Mouse (Mus musculus) v-Abl transformed pro-B cells (cell line): ENCODE measurements around the gene Cdk19.

Experiments used
- in situ Hi-C, 2 experiments: fragments of 400-800 bp; cut with MboI; formaldehyde crosslinking; loops; one replicate each; pipeline ENCODE4 v1.15.1; 2025; ENCODE audit not compliant: unreplicated experiment in 2 of 2

Gene Cdk19

GRCm38 (mm10) chr10:40467912-40468254 lies 128.5 kb downstream of the Cdk19 start:
- in situ Hi-C loops: no loop called here

DNA sequence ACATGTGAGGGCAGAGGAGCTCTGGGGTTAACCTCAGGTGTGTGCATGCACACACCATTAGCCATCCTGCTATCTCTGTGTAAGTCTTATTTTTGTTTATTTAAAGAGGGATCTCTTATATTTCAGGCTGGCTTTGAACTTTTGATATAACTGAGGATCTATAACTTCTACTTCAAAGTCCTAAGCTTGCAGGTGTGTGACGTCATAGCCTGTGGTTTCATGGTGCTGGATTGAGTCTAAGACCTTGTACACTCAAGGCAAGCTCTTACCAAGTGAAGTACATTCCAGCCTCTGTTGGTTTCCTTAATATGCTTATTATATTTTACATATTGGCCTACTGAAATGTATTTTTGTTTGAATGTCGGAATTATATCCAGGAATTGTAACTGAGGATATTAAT lies 129.8 kb downstream of the Cdk19 start:
- in situ Hi-C loops: no loop called here

DNA sequence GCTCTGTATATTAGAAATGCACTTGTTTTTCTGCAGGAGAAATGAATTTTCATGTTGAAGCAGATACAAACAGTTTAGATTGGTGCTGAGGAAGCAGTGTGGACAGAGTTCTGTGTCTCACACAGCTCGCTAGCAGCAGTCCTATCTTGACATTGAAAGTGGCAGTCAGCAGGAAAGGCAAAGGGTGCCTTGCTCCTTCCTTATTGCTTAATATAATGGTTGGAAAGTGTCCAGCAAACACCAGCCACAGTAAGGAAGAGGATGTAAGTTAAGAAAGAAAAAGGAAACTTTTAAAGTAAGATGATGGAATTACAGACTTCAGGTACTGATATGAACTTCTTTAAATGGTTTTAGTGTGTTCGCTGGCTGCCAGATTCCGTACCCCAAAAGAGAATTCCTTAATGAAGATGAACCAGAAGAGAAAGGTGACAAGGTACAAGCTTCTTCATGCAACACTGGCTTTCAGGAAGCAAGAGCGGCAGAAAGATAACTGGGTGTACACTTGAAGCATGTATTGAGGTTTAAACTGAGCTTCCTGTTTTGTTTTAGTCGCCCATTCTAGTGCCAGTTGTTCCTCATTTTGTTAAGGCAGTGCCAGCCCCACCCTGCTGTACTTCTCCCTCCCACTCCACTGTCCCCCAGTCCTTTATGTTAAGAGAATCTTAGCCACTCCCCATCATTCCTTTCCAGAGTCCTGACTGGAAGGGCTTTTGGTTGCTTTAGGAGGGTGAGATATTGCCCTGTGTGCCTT lies 137.3 kb downstream of the Cdk19 start:
- in situ Hi-C loops: loop anchor here in 1 of 2 experiments (5.0 kb wide), 1 partner anchor 41 kb away; no protein-coding TSS in a partner anchor

GRCm38 (mm10) chr10:40477426-40478075 lies 138.2 kb downstream of the Cdk19 start:
- in situ Hi-C loops: loop anchor here in 1 of 2 experiments (5.0 kb wide), 1 partner anchor 40 kb away; no protein-coding TSS in a partner anchor

GRCm38 (mm10) chr10:40478626-40479025 lies 139.3 kb downstream of the Cdk19 start:
- in situ Hi-C loops: loop anchor here in 1 of 2 experiments (5.0 kb wide), 1 partner anchor 39 kb away; no protein-coding TSS in a partner anchor

- in situ Hi-C loops: loop anchor here in 1 of 2 experiments (5.0 kb wide), 1 partner anchor 38 kb away; no protein-coding TSS in a partner anchor
Observed at GRCm38 (mm10) chr10:40479216-40479615, 139.9 kb downstream of the Cdk19 start.

DNA sequence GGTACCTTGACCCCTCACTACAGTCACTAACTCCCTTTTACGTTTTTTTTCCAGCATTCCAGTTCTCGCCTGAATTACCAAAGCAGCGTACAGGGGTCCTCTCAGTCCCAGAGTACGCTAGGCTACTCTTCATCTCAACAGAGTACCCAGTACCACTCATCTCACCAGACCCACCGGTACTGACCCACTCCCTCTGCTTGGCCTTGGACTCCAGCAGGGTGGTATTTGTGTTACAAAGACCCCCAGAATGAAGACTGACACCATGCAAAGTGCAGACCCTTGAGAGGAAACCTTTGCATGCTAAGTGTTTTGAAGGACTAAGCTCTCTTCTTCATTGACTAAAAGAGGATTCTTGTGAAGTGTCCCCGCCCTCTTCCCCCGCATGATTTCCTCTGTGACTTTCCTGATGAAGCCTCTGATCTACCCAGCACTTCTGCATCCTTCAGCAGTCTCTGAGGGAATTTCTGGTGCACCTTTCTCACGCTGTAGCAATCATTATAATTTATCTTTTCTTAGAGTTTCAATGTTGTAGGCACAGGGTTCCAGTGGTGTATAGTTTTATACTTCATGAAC lies 140.3 kb downstream of the Cdk19 start:
- in situ Hi-C loops: loop anchor here in 1 of 2 experiments (5.0 kb wide), 1 partner anchor 38 kb away; no protein-coding TSS in a partner anchor

- in situ Hi-C loops: no loop called here
Observed at GRCm38 (mm10) chr10:40481534-40481933, 142.2 kb downstream of the Cdk19 start.

DNA sequence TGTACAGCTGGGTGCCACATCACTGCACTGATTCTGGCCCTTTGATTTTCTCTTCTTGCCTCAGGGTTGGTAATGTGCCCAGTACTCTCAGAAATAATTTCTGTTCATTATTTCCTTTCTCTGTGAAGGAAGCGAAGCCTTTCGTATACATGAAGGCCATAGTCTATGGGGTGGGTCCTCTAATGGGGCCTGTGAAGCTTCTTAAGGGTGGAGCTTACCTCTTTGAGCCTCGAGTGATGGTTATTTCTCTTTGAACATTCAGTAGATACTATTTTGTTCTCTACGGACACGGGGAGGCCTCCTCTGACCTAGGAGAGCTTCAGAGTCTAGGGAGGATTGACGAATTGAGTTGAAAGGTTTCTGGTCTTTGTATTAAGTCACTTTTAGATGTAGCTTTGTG lies 142.9 kb downstream of the Cdk19 start:
- in situ Hi-C loops: no loop called here

DNA sequence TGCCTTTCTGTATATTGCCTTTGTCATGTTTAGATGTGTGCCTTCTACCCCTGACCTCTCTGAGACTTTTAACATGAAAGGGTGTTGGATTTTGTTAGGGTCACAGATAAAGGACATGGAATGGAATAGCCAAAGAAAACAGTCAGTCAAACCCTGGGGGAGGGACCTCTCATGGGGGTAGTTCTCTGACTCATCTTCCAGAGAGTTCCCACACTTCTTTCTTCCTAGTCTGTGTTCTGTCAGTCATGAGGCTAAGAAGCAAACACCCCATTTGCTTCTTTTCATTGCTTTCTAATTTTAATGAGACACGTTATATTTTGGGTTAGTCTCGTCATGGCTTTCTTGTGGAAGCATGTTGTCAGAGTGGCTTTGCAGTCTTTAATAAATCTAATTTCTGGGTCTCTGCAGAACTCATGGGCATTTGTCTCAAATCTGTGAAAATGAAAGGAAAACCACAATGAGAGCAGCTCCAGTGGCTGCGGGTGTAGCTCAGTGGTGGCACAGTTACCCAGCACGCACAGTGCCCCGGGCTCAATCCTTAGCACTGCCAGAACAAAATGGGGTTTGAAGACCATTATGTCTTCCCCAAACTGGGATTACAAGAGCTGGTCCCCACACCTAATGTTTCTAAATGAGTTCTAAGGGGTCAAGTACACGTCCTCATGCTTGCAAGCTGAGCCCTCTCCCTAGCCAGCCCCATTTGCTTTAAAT lies 149.9 kb downstream of the Cdk19 start:
- in situ Hi-C loops: no loop called here

DNA sequence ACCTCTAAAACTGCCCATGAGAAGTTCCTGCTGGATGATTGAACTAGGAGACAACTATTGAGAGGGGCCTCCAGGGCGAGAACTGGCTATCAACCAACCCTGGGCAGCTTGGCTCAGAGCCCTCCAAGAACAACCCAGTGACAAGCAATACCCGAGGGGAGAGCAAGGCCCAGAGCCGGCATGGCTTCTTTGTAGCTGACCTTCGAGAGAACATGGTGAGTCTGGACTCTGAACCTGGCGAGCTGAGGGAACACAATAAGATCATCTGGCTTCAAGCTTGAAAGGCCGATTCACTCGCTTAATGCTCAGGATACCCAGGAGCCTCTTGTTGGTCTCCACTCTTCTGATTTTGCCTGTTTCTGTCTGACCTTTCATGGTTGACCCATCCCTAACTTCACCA lies 151.8 kb downstream of the Cdk19 start:
- in situ Hi-C loops: no loop called here

GRCm38 (mm10) chr10:40491748-40492147 lies 152.4 kb downstream of the Cdk19 start:
- in situ Hi-C loops: no loop called here

DNA sequence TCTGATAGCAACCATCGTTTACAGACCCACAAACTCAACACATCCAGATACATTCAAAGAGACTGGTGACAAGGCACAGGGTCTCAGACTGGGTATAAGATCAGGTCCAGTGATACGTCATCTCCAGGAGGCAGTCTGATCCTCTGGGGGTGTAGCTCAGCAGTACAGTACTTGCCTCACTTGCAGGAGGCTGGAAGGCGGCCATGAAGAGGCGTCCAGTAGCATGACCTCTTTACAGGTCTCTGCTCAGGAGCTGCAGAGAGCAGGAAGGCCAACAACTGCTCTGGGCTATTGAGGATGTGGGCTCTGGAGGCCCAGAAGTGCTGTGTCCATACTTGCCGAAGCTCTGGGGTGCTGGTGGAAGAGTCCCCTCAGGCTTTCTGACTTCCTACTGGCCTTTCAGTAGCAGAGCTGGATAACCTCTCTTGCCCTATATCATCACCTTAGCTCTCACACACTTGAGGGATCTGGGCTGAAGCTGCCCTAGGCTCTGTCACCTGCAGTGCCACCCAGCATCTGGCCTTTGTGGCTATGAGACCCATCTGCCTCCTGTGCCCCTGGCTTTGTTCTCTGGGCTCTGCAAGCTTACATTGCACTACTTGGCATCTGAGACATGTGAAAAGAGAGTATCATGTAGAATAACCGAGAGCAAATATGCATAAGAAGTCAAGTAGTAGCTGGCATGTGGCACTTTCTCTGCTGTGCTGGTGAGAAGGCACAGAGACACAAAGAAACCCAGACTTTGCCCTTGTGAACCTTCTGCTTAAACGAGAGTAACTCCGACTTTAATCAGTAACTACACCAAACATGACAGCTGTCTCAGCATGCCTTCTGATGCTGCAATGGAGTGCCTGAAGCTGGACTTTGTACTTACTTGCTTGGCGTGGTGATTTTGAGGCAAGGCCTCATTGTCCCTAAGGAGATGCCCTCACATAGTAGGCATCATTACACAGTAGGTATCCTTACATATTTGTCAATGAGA lies 155.1 kb downstream of the Cdk19 start:
- in situ Hi-C loops: no loop called here

DNA sequence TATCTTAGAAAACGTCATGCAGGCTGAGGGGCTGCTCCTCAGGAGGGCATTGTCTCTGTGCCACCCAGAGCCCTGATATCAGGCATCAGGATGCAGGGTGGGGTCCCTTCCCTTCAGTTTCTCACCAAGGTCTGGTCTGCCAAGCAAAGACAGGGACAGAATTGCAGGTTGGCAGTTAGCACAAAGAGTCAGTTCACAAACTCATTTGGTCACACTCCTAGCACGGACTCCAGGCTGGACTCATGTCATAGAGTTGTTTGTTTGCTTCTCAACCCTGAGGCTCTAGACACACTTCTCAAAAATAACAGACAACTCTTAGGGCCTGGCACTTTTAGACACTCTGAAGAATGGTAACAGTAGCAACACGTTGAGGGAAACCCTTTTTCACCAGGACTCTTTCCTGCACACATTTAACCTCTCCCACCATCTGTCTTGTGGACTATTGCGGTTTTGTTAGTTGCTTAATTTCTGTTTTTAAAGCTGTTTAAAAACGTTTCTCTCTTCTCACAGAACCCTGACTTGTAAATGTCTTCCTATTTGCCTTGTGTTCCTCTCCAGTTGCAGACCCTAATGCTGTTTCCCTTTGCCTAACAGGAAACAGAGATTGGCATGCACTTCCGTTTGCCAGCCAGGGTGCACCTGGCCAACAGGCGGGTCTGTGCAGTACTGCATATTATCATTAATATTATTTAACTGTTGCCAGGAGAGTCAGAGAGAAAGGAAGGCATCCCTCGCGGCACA lies 158.1 kb downstream of the Cdk19 start:
- in situ Hi-C loops: no loop called here

- in situ Hi-C loops: no loop called here
Observed at GRCm38 (mm10) chr10:40498426-40498825, 159.1 kb downstream of the Cdk19 start.

DNA sequence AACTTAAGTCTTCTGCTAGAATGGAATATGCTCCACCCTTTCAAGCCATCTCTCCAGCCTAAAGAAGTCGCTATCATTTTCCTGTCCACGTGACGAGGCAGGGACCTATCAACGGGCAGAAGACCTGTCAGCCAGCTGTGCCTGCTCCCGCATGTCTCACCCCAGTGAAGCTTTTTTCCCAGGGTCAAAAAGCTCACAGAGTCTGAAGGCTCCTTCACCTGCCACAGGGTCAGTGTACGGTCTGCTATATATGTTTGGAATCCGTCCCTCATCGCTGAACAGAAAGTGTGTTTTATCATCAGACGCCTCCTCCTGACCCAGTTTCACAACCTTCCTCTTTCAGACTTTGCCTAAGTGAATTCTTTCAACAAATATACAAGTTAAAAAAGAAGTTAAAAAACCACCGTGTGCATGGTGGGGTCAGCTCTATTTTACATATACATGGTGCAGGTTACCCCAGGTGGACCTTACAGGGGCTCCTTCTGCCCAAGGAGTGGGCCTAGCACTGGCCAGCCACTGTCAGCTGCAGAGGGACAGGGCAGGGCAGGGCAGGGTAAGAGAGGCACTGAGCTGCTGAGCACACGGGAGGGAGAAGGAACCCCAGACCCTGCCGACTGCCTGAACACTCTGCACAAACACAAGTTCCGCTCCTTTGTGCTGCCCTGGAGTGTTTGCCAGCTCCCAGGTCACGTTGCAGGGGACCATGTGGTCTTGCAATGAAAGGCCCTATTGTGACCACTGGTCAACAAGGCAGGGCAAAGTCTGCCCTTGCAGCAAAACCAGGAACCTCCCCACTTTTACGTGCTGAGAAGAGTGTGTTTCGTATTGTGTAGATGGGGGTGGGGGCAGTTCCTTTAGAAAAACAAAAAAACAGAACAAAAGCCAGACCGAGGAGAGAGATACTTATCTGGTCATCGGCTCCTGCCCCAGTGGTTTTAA lies 160.2 kb downstream of the Cdk19 start:
- in situ Hi-C loops: no loop called here

DNA sequence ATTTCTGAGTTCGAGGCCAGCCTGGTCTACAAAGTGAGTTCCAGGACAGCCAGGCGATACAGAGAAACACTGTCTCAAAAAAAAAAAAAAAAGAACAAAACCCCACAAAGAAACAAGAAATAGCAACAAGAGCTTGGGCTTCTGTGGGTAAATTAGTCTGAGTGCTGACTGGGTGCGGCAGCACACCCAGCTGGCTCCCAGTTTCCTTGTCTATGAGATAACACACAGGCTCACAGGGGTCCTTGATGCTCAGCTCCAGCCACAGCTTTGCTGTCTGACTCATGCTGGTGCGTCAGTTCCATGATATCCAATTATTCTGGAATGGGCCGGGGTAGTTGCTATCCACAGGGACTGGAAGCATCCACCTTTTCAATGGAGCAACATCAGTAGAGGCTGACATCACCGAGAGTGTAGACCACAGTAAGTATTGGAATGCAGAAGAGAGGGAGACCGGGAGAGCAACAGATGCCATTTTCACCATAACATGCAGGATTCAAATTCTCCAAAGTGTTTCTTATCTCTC lies 161.4 kb downstream of the Cdk19 start:
- in situ Hi-C loops: no loop called here

DNA sequence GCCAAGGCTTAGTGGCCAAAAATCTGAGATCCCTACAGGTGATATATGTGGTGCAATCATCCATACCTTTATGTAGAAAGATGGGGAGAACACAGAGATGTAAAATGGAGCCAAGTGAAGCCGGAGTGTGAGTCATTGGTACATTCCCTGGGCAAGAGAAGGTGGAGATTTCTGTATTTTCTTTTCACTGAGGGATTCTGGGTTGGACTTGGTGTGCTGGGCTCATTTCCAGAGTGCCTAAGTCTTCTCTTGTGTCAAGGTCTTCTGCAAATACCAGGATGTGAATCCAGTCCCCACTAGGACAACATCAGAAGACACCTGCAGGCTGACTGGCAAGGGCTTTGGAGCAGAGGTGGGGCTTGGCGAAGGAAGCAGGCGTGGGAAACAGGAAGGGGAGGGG lies 163.4 kb downstream of the Cdk19 start:
- in situ Hi-C loops: no loop called here
